Mouse (Mus musculus) stomach, postnatal 0 days (tissue): ENCODE data around the gene Xiap. TPM values are rescaled to one million over a fixed set of nuclear protein-coding genes. Genes with fewer than 3 reads are reported as not detected.

Experiments
- ATAC-seq: fragments of 200-750 bp; cut with Nextera tagmentation; 2 replicates; pipeline ENCODE4 v1.8.0; 2017; ENCODE audit not compliant: low FRiP score, low TSS enrichment
- DNase-seq: peaks from one replicate; pipeline ENCODE4 v3.0.0-alpha.2; 2016; ENCODE audit warnings: low spot score
- H3K27ac ChIP-seq: fragments of 300-500 bp; sonication (generic); replicated peaks from 2 replicates; pipeline ENCODE4 v1.5.1; 2014; ENCODE audit warnings: mild to moderate bottlenecking, control low read depth
- H3K27me3 ChIP-seq: fragments of 300-500 bp; sonication (generic); 2 replicates; pipeline ENCODE4 v1.6.1; 2014; ENCODE audit warnings: low read length; ENCODE audit not compliant: control insufficient read depth, insufficient read depth
- H3K36me3 ChIP-seq: fragments of 300-500 bp; sonication (generic); 2 replicates; pipeline ENCODE4 v1.6.1; 2014; ENCODE audit warnings: low read length, mixed read lengths; ENCODE audit not compliant: control insufficient read depth, insufficient read depth
- H3K4me1 ChIP-seq: fragments of 300-500 bp; sonication (generic); replicated peaks from 2 replicates; pipeline ENCODE4 v1.6.1; 2014; ENCODE audit warnings: antibody characterized with exemption; ENCODE audit not compliant: control insufficient read depth, insufficient read depth
- H3K4me2 ChIP-seq: fragments of 300-500 bp; sonication (generic); replicated peaks from 2 replicates; pipeline ENCODE4 v1.6.1; 2014; ENCODE audit warnings: low read depth, mild to moderate bottlenecking, control low read depth, moderate library complexity
- H3K4me3 ChIP-seq: fragments of 300-500 bp; sonication (generic); 2 replicates; pipeline ENCODE4 v1.5.1; 2014; ENCODE audit warnings: low read depth, low read length, control low read depth
- H3K9ac ChIP-seq: fragments of 300-500 bp; sonication (generic); 2 replicates; pipeline ENCODE4 v1.6.1; 2014; ENCODE audit warnings: mild to moderate bottlenecking, low read length, control low read depth, mixed read lengths
- H3K9me3 ChIP-seq: fragments of 300-500 bp; sonication (generic); 2 replicates; pipeline ENCODE4 v1.6.1; 2016; ENCODE audit warnings: low read length; ENCODE audit not compliant: control insufficient read depth
- CTCF ChIP-seq: IDR thresholded peaks from 2 replicates; pipeline ENCODE4 v1.5.1; 2016; ENCODE audit warnings: antibody characterized with exemption, low read depth, mild to moderate bottlenecking, moderate library complexity
- EP300 ChIP-seq: optimal IDR thresholded peaks from 2 replicates; pipeline ENCODE3; 2016; ENCODE audit warnings: antibody characterized with exemption
- WGBS: fragments of 180-500 bp; shearing (Covaris S2); extraction: QIAGEN DNeasy Blood & Tissue Kit; methylation state at CpG from one replicate; pipeline ENCODE4 v1.1.7; 2014; 5-methylcytosine and 5-hydroxymethylcytosine counted together
- polyA plus RNA-seq: library from polyadenylated mRNA; unstranded; fragments of >200 nt; fragmentation: Nextera tagmentation; extraction: Ambion mirVana; gene quantifications from 2 replicates; pipeline ENCODE4 v1.2.1, GENCODE M21; 2015

Gene Xiap
- polyA plus RNA-seq, 1 experiment from 2014 or later: 7.5 TPM

- DNase-seq: no peak
- Histone ChIP-seq H3K27ac (no peak overlapping the region), H3K27me3 (no peaks in the 10 kb centered on the region), H3K36me3 (no peaks in the 10 kb centered on the region), H3K4me1 (no peaks in the 10 kb centered on the region), H3K9ac (no peak overlapping the region), H3K4me3 (no peak overlapping the region), H3K4me2 (no peak overlapping the region), H3K9me3 (no peaks in the 10 kb centered on the region)
- 58% methylated on average over 4 of the region's 4 CpGs for WGBS
- TF ChIP-seq CTCF (no peak), EP300 (no peak)
- ATAC-seq: no peak
Measured at GRCm38 (mm10) chrX:42057873-42058272, 1.6 kb upstream of the Xiap start.

- Histone ChIP-seq H3K4me2 (no peak overlapping the region), H3K9ac (no peak overlapping the region), H3K9me3 (no peaks in the 10 kb centered on the region), H3K4me1 (no peaks in the 10 kb centered on the region), H3K27me3 (no peaks in the 10 kb centered on the region), H3K4me3 (no peak overlapping the region), H3K27ac (no peak overlapping the region), H3K36me3 (no peaks in the 10 kb centered on the region)
- ATAC-seq (no peak), DNase-seq (no peak)
- TF ChIP-seq CTCF (no peak), EP300 (no peak)
- 32% methylated on average over 1 of the region's 1 CpGs for WGBS
Measured at GRCm38 (mm10) chrX:42063621-42064020, 4.1 kb downstream of the Xiap start.

- no peak for DNase-seq
- no peaks in the 10 kb centered on the region for H3K9me3 ChIP-seq
- no peaks in the 10 kb centered on the region for H3K27me3 ChIP-seq
- no peak overlapping the region for H3K27ac ChIP-seq
- H3K4me3 ChIP-seq: no peak overlapping the region
- no peak for ATAC-seq
- H3K36me3 ChIP-seq: no peaks in the 10 kb centered on the region
- H3K4me1 ChIP-seq: no peaks in the 10 kb centered on the region
- H3K4me2 ChIP-seq: no peak overlapping the region
- 81% methylated on average over 6 of the region's 6 CpGs for WGBS
- H3K9ac ChIP-seq: no peak overlapping the region
- no peak for TF ChIP-seq EP300
- no peak for TF ChIP-seq CTCF
Measured at GRCm38 (mm10) chrX:42065086-42065485, 5.6 kb downstream of the Xiap start.

- Histone ChIP-seq H3K4me2 (no peak overlapping the region), H3K27me3 (no peaks in the 10 kb centered on the region), H3K4me1 (no peaks in the 10 kb centered on the region), H3K36me3 (no peaks in the 10 kb centered on the region), H3K27ac (no peak overlapping the region), H3K9me3 (no peaks in the 10 kb centered on the region), H3K9ac (no peak overlapping the region), H3K4me3 (no peak overlapping the region)
- WGBS: 67% methylated on average over 1 of the region's 1 CpGs
- ATAC-seq: no peak
- TF ChIP-seq EP300: no peak
- DNase-seq: no peak
Measured at GRCm38 (mm10) chrX:42066771-42067170, 7.3 kb downstream of the Xiap start.

DNA sequence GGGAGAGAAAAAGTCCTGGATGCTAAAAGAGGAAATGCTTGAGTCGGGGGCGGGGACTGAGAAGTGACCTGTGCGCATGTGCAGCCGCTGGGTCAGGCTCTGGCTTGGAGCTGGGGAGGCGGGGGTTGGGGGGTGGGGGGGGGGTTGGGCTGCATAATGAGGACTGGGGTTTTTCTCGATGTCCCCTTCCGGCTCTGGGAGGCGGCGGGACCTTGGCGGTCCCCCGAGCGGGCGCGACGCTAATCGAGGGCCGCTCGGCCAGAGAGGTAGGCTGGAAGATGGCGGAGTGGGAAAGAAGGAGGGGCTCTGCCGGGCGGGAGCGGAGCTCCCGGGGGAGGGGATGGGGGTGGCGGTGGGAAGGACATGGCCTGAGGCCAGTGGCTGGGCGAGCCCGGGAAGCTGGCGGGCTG, 8.3 kb downstream of the Xiap start:
- peak overlapping the region; percentile 97 for H3K27ac ChIP-seq
- no peaks in the 10 kb centered on the region for H3K9me3 ChIP-seq
- peak overlapping the region; percentile 42 for H3K4me2 ChIP-seq
- H3K27me3 ChIP-seq: no peaks in the 10 kb centered on the region
- 34% methylated on average over 25 of the region's 27 CpGs for WGBS
- TF ChIP-seq EP300 (no peak), CTCF (no peak)
- no peaks in the 10 kb centered on the region for H3K36me3 ChIP-seq
- H3K4me1 ChIP-seq: no peaks in the 10 kb centered on the region
- ATAC-seq (peak; percentile 88), DNase-seq (peak; percentile 88)
- H3K4me3 ChIP-seq: peak overlapping the region; percentile 42
- H3K9ac ChIP-seq: peak overlapping the region; percentile 69; the same call in 1 of the 2 replicates

- WGBS: 12% methylated on average over 32 of the region's 37 CpGs
Measured at GRCm38 (mm10) chrX:42068201-42068874, 8.9 kb downstream of the Xiap start.

More at GRCm38 (mm10) chrX:42068201-42068874, 8.9 kb downstream of the Xiap start:
- peak; percentile 80 for DNase-seq
- peak overlapping the region; percentile 97 for H3K27ac ChIP-seq
- no peaks in the 10 kb centered on the region for H3K9me3 ChIP-seq
- no peaks in the 10 kb centered on the region for H3K4me1 ChIP-seq
- no peaks in the 10 kb centered on the region for H3K36me3 ChIP-seq
- peak; percentile 94 for ATAC-seq
- H3K4me3 ChIP-seq: peak overlapping the region; percentile 42
- no peaks in the 10 kb centered on the region for H3K27me3 ChIP-seq
- no peak for TF ChIP-seq CTCF
- TF ChIP-seq EP300: no peak
- peak overlapping the region; percentile 69 for H3K9ac ChIP-seq
- H3K4me2 ChIP-seq: peak overlapping the region; percentile 45
